Mouse (Mus musculus) CD4-positive, CD25-positive, alpha-beta regulatory T cell (primary cell): ENCODE results near the gene Rb1. TPM values are rescaled to one million over a fixed set of nuclear protein-coding genes. Genes with fewer than 3 reads are reported as not detected.

Source experiments
- polyA plus RNA-seq: library from polyadenylated mRNA; unstranded; fragments of 100-300 nt; shearing (Covaris generic); gene quantifications from one replicate; pipeline ENCODE4 v1.2.1, GENCODE M21; 2017

Gene Rb1
- polyA plus RNA-seq, result 110 TPM

DNA sequence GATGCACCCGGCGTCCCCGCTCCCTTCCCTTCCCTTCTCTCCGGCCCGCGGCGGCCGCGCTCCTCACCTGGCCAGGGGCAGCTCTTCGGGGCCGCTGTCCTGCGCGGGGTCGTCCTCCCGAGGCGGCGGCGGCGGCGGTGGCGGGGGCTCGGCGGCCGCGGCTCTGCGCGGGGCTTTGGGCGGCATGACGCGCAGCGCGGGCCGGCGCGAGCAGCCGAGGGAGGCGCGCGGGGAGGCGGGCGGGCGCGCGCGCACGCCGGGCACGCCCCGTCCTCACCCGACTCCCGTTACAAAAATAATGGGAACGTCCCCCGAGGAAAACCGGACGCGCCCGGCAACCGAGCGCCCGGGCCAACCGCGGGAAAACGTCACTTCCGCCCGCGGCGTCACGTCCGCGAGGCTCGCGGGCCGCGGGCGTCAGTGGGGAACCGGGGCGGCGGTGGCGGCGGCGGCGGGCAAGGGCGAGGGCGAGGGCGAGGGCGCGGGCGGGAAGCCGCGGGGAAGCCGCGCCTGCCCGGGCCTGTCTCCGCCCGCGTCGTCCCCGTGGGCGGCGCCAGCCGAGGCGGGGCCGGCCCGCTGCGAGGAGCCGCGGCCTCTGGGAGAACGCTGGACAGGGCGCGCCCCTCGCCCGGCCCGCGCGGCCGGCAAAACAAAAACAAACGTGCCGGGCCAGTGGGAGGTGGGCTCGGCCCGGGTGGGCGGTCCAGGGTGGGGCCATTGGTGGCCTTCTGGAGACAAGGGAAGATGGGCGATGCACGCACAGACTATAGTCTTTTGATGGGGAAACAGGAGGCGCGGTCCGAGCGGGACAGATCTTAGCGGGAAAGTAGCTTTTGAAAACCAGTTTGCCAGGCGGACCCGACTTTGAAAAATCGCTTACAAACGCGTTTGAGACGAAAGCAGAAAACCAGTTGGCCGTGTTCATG is at the start of gene Rb1:
TSS of gene Rb1 (minus strand) at position 367 of the 926 bp plus-strand sequence.

GRCm38 (mm10) chr14:73237848-73238321 is 87.7 kb downstream of the Rb1 start, which contains the start of gene Lpar6:
Lpar6 (plus strand) TSS chr14:73237895.

Other genes starting within 250 kb of the Rb1 start
- 65.8 TPM for gene Rcbtb2, start 202.8 kb downstream of the Rb1 start, polyA plus RNA-seq
- gene Lpar6, start 87.9 kb downstream of the Rb1 start, polyA plus RNA-seq, result 22.4 TPM
- 1,814 TPM for gene Itm2b, start 59.5 kb upstream of the Rb1 start, polyA plus RNA-seq
- 67.9 TPM for gene Med4, start 184.2 kb upstream of the Rb1 start, polyA plus RNA-seq
- 73.7 TPM for gene Sucla2, start 199.5 kb upstream of the Rb1 start, polyA plus RNA-seq
- 4.8 TPM for gene Nudt15, start 222.4 kb upstream of the Rb1 start, polyA plus RNA-seq